Mouse (Mus musculus): ENCODE results near the gene Sap30l. TPM values are rescaled to one million over a fixed set of nuclear protein-coding genes. Genes with fewer than 3 reads are reported as not detected.
A peak's percentile ranks its signal among the peaks of the same experiment; 100 is the strongest.
"Not testable (repeated sequence)": the region's sequence is repeated elsewhere in the genome, so short reads cannot be mapped to it uniquely, and the experiment has no call there.

The Sap30l gene
- total RNA-seq, 2 experiments from 2014 or later = 4.4 to 4.8 TPM

DNA sequence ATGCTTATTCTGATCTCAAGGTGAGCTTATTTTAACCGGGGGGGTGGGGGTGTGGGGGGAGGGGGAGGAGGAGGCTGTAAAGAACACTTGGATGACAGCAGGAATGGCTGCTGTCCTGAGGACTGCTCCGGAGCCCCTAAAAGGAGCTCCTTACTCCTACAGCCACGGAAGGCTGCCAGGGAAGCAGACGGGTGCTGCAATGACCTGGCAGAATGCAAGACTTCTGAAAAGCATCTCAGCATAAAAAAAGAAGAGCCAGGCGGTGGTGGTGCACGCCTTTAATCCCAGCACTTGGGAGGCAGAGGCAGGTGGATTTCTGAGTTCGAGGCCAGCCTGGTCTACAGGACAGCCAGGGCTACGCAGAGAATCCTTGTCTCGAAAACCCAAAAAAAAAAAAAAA, 3.6 kb upstream of the Sap30l start:
- ATAC-seq (replicated peaks; ENCODE audit: low FRiP score, poor library complexity, severe bottlenecking) = no peak

DNA sequence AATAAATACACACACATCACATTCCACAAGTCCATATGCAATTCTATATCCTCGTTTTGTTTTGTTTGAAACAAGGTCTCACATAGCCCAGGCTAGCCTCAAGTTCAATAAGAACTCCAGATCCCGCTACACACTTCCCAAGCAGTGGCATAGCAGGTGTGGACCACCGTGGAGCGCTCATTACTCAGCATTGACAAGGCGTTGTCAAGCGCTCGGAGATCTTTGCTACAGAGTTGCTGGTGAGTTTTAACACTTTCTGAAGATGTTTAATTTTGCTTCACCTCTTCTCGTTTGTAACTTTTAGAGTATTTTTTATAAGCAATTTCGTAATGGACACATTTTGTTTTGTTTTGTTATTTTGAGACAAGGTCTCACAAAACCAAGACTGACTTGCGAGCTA, 2.0 kb upstream of the Sap30l start:
- ATAC-seq (replicated peaks; ENCODE audit: low FRiP score, poor library complexity, severe bottlenecking) = no peak

DNA sequence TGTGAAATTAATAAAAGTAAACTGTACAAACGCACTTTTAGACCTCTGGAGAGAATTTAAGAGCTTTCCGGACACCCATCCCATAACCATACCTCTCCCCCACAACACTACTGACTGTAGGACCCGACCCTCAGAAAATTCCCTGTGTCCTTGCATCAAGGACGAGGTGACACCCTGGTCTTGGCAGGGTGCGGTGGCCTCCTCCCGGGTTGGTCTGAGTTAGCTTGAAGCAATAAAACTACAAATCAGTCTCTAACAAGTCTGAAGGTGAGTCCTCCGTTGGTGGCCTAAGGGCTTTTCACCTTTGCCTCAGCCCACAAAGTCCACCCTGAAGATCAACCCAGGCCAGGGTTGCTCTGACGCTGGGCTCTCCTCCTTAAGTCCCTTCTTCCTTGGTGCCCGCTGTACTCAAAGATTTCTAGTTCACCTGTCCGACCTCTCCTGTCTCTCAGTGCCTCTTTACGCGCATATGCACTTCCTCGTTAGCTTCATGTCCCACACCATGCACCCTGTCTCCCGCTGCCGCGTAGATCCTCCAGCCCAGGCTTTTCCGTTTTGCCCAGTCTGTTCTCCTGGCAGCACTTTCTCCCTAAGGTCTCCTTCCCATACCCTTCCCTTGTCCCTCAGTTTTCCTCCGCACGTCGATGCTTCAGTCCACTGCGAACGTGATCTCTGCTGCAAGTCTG, 1.0 kb upstream of the Sap30l start:
- ATAC-seq (replicated peaks; ENCODE audit: low FRiP score, poor library complexity, severe bottlenecking) = peak; percentile 12; the same call in 1 of the 2 replicates

DNA sequence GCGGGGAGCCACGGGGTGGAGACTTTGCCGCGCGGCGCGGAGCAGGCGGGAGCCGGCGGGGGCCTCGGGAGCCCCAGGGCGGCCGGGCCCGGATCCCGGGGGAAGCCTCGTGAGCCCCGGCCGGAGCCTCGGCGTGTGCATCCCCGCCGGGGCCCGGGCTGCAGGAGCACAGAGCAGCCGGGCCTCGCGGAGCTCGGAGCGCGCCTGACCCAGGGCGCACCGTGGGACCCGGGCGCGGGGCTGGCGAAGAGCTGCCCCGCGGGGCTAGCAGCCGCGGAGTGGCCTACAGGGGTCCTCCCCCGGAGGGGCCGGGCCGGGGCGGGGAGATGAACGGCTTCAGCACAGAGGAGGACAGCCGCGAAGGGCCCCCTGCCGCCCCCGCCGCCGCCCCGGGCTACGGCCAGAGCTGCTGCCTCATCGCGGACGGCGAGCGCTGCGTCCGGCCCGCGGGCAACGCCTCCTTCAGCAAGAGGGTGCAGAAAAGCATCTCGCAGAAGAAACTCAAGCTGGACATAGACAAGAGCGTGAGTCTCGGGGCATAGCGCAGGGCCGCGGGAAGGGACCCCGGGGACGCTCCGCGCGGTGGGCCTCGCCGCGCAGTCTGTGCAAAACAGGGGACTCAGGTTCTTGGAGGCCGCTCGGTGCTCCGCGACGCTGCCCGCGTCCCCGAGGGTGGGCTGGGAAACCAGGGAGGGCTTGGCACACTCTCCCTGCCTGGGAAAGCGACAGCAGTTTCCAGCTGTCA, 501 bp downstream of the Sap30l start:
- ATAC-seq (replicated peaks; ENCODE audit: low FRiP score, poor library complexity, severe bottlenecking) = no peak

DNA sequence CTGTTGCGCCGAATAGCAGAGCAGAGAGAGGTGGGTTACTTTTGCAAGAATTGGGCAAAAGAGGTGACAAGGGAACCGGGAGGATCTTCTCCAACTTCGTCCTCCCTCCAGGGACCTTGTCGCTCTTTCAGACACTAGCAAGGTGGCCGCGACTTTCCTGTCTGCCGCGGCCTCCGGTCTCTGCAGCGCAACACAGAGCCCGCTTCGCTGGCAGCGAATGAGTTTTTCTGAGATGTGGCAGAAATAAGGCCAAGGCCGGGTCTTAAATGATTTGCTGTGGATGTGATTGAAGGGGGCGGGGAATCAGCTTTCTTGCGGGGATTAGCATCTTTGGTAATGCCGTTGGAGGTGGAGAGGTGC, 1.1 kb downstream of the Sap30l start:
- ATAC-seq (replicated peaks; ENCODE audit: low FRiP score, poor library complexity, severe bottlenecking) = no peak

DNA sequence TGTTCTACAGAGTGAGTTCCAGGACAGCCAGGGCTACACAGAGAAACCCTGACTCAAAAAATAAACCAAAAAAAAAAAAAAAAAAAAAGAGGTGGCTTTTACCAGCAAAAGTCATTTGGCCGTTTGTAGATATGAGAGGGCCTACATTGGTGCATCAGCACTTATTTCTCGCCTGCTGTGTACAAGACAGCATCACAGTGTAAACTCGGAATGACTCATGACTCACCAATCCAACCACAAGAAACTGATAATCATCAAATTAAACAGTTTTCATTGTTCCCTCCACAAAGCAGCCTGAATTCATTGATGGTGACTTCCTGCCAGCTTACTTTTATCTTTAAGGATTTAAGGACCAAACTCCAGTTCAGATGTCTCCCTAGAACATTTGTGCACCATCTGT, 3.6 kb downstream of the Sap30l start:
- no peak for ATAC-seq (replicated peaks; ENCODE audit: low FRiP score, poor library complexity, severe bottlenecking)

DNA sequence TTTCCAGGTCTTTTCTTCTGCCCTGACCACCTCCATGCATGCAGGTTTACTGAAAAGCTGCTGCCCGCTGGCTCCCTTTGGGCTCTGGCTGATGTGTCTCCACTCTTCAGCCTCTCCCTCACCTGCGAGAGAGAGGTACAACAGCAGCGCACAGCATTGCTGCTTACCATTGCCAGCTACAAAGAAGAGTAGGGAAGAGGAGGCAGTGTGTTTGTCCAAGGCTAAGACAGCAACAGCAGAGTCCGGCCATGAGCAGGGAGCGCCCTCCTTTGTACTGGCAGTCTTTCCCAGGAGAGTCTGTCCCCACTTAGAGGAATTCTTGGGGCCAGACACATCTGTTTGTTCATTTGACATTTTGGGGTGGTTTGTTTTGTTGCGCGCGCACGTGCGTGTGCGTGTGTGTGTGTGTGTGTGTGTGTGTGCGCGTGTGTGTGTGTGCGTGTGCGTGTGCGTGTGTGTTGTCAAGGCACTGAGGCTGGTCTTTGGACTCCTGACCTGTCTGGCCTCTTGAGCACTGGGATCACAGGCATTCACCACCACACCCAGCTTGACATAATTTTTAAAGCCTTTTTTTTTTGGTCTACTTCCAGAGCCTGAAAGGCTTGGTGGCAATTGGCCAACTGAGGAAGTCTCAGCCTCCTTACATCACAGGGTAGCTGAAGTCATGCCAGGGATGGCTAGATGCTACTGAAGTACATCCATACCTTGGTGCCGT, 7.7 kb downstream of the Sap30l start:
- no peak for ATAC-seq (replicated peaks; ENCODE audit: low FRiP score, poor library complexity, severe bottlenecking)

DNA sequence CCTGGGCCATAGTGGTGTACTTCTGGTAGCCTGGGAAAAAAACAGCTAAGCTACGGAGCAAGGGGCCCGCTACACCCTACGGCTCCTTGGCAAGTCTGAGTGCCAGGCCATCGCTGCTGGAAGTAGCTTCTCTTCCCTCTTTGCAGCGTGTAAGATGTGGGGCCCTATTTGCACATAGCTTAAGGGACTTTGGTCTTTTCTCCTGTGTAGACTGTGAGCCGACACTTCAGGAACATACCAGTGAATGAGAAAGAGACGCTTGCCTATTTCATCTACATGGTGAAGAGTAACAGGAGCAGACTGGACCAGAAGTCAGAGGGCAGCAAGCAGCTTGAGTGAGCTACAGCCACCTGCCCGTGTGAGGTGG, 8.3 kb downstream of the Sap30l start:
- ATAC-seq (replicated peaks; ENCODE audit: low FRiP score, poor library complexity, severe bottlenecking) = no peak

DNA sequence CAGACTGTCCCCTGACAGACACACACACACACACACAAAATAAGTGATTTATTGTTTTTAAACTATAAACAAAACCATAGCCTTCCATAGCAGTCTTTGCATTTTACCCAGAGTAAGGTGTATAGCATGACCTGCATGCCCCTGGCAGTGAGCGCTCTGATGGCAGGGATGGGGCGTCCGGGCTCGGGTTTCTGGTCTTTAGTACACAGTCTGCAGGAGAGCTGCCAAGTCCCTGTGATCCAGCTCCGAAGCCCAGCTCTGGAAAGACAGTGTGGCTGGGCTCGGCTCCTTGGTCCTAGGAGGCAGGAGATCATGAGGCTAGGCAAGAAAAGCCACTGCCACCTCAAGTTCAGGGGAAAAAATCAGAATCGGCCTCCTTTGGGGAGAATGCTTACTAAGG, 9.6 kb downstream of the Sap30l start:
- no peak for ATAC-seq (replicated peaks; ENCODE audit: low FRiP score, poor library complexity, severe bottlenecking)

DNA sequence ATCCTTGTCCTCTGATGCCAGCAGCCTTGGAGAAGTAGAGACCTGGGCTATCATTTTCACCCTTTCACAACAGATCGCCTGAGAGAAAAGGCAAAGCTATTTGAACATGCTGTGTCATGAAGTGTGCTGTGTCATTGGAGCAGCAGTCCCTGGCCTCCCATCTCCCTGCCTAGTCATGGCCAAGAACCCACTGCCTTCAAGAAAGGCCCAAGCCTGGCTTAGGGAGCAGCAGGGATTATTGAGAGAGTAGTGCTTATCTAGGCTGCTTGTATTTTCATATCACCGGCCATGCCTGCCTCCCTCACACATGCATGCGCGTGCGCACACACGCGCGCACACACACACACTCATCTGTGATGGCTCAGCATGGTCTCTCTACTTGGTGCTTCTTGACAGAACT, 10.8 kb downstream of the Sap30l start:
- peak; percentile 87 for ATAC-seq (replicated peaks; ENCODE audit: low FRiP score, poor library complexity, severe bottlenecking)

DNA sequence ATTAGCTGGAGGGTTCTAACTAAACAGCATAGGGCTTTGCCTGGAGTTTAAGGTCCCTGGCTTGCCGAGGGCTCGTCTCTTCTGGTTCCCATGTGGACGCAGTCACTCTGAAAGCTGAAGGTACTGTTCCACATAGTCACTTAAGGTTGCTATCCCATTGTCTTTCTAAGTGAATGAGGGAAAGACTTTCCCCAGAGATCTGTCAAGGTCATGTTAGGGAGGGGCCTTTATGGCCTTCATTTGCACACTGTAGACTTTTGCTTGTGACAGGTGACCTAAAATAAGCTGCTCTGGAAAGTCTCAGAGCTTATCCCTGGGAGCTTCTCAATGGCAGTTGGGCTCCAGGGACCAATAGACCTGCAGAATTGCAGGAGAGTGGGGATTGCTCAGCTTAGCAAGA, 12.2 kb downstream of the Sap30l start:
- no peak for ATAC-seq (replicated peaks; ENCODE audit: low FRiP score, poor library complexity, severe bottlenecking)

DNA sequence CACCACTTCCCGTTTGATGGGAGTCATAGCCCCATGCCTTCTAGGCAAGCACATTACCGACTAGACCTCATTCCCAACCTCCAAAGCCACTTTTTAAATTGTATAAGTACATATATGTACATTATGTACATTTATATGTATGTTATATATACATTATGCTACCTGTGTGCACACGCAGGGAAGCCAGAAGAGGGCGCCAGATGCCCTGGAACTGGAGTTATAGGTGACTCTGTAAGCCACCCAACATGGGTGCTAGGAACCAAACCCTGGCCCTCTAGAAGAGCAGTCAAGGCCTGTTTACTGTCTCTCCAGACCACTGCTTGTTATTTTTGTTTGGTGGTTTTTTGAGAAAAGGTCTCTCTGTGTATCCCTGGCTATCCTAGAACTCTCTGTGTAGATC, 16.8 kb downstream of the Sap30l start:
- no peak for ATAC-seq (replicated peaks; ENCODE audit: low FRiP score, poor library complexity, severe bottlenecking)

DNA sequence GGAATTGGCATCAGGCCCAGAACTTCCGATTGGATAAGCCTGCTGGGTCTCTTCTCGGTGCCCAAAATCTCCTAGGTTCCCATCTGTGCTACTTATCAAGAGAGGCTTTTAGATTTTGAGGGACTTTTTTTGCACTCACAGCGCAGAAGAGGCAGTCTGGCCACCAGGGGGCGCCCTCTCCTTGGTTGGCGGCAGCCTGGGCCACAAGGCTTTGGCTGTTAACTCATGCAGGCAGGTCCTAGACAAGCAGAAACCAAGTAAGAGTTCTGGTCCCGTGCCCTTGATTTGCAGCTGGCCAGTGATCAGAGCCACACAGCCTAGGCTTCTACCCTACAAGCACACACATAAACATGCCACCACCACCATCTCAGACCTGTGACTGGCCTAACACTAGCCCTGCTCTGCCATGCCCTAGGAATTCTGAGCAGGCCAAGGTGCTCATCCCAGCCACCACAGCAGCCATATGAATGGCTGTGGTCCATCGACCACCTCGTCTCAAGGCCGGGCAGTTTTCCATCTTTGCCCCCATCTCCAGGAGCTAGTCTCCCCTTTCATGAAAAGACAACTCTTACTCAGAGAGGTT, 18.7 kb downstream of the Sap30l start:
- peak; percentile 63 for ATAC-seq (replicated peaks; ENCODE audit: low FRiP score, poor library complexity, severe bottlenecking)

DNA sequence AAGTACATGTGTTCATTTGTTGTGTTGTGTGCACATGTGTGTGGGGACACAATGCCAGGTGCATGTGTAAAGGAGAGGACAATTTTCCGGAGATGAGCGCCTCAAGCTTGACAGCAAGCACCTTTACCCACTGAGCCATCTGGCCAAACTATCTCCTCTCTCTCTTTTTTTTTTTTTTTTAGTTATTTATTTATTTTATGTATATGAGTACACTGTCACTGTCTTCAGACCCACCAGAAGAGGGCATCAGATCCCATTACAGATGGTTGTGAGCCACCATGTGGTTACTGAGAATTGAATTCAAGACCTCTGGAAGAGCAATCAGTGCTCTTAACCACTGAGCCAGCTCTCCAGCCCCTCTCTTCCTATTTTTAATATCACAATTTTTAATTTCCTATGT, 21.7 kb downstream of the Sap30l start:
- not testable (repeated sequence) for ATAC-seq (replicated peaks; ENCODE audit: low FRiP score, poor library complexity, severe bottlenecking)

DNA sequence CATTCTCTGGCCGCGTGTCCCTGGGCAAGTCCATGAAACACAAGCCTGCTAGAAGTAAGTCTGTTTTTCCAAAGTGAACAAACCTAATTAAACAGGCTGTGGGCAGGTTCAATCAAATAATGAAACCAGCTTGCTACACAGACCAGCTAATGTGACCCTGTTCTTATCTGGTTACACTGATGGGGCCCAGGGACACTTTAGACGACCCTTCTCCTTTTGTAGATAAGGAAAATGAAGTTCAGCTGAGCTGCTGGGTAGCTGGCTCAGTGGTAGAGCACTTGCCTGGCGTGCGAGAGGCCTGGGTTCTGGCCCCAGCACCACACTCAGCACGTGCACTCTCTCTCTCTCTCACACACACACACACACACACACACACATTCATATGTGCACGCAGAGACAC, 22.3 kb downstream of the Sap30l start:
- no peak for ATAC-seq (replicated peaks; ENCODE audit: low FRiP score, poor library complexity, severe bottlenecking)

DNA sequence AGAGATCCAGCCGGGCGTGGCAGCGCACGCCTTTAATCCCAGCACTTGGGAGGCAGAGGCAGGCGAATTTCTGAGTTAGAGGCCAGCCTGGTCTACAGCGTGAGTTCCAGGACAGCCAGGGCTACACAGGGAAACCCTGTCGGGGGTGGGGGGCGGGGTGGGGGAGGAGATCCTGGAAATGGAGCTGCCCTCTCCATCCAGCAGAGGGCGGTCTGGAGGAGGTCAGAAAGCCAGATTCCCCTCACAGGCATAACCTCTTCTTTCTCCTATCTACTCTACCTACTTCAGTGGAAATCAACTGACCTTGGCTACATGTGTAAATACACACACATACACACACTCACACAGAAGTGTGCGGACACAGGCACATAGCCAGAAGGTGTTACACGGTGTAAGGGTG, 23.8 kb downstream of the Sap30l start:
- ATAC-seq (replicated peaks; ENCODE audit: low FRiP score, poor library complexity, severe bottlenecking) = not testable (repeated sequence)

DNA sequence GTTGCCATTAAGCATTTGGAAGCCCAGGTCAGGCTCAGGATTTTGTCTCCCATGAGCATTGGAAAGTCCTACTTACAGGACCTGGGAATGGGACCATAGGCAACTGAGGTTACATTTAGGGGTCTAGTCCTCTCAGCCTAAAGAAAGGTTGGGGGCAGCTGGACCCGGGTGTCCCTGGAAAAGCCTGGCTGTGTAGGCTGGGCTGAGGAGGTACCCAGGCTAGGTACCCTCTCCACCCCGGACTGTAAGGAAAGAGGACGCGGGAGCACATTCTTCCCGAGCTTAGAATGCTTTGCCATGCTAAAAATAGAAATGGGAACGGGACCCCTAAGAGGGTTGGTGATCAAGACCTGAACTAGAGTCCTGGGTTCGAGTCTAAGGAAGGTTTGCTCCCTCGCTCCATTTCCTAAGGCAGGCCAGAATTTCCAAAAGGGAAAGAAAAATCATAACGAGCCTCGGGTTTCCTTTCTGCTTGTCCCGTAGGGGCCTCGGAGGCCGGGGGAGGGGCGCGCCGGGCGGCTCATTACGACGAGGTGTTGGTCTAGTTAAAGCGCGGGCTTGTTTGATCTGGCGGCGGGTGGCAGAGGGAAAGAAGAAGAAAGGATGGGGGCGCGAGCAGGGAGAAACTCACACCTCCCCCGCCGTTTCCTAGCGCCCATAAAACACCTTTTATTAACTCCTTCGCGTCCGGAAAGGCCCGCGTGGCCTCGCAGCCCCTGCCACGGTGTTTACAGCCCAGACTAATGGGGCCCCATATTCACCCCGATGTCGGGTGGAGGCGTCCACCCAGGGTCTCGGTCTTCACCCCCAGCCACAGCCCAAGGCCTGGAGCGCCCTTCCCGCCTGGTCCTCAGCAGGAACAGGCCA, 25.8 kb downstream of the Sap30l start:
- ATAC-seq (replicated peaks; ENCODE audit: low FRiP score, poor library complexity, severe bottlenecking) = no peak

DNA sequence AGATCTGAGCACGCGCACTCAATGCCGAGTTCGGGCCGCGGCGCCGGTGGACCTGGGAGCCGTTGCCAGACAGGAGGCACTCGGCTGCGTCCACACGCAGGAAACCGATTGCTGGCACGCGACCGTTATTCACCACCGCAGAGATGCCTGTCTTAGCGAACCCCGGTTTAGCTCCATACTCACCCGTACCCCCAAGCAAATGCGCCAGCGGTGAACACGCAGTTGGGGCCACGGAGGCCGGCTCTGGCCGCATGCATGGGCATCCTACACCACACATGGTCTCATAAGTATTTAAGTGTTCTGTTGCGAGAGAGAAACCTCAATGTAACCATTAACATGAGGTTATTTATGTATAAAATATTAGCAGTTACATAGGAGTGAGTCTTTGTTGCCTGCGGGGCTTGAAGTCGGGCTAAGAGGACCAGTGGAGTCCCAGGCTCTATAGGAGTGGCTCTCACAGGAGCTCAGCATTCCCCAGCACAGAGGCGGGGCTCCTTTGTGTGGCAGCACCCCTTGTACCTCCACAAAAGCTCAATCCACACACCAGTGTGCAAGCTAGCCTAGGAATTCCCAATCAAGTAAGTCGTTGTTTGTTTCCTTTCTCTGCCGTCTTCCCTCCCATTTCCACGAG, 26.6 kb downstream of the Sap30l start:
- ATAC-seq (replicated peaks; ENCODE audit: low FRiP score, poor library complexity, severe bottlenecking) = no peak
